Mouse (Mus musculus): Measurements from ENCODE around the gene Crlf1. TPM values are rescaled to one million over a fixed set of nuclear protein-coding genes. Genes with fewer than 3 reads are reported as not detected.

The Crlf1 gene
- polyA plus RNA-seq, 1 experiment = not detected

- peaks cover 24% of the 10 kb centered on the region for H3K4me1 ChIP-seq (ENCODE audit: control insufficient read depth, insufficient read depth, low read length)
- H3K4me3 ChIP-seq (ENCODE audit: insufficient read depth, low read depth, low read length) = peak overlapping the region; percentile 81
- H3K27ac ChIP-seq (ENCODE audit: insufficient read depth, low read depth, low read length) = no peak overlapping the region
- WGBS = 12% methylated on average over 25 of the region's 25 CpGs
- TF ChIP-seq POLR2A (IDR thresholded peaks at IDR 0.05; ENCODE audit: insufficient read depth, low read depth, low read length) (no peak), CTCF (IDR thresholded peaks at IDR 0.05; ENCODE audit: insufficient read depth, low read depth, low read length) (no peak)
Measured at GRCm38 (mm10) chr8:70509281-70509952, 16.5 kb downstream of the Crlf1 start.

- Histone ChIP-seq H3K4me3 (ENCODE audit: insufficient read depth, low read depth, low read length) (peak within 1 kb of the TSS; percentile 93), H3K27ac (ENCODE audit: insufficient read depth, low read depth, low read length) (peak within 1 kb of the TSS; percentile 91), H3K4me1 (ENCODE audit: control insufficient read depth, insufficient read depth, low read length) (peaks cover 17% of the 10 kb centered on the region)
- WGBS = 1% methylated on average over 74 of the region's 74 CpGs
- TF ChIP-seq CTCF (IDR thresholded peaks at IDR 0.05; ENCODE audit: insufficient read depth, low read depth, low read length) = no peak
- peak; percentile 67 for TF ChIP-seq POLR2A (IDR thresholded peaks at IDR 0.05; ENCODE audit: insufficient read depth, low read depth, low read length)
Measured at GRCm38 (mm10) chr8:70510228-70510915, 17.4 kb downstream of the Crlf1 start, which contains the start of gene Uba52. Uba52 (minus strand) TSS chr8:70510801.

GRCm38 (mm10) chr8:70511174-70511573 lies 18.2 kb downstream of the Crlf1 start:
- Histone ChIP-seq H3K4me3 (ENCODE audit: insufficient read depth, low read depth, low read length) (peak overlapping the region; percentile 93), H3K4me1 (ENCODE audit: control insufficient read depth, insufficient read depth, low read length) (peaks cover 10% of the 10 kb centered on the region), H3K27ac (ENCODE audit: insufficient read depth, low read depth, low read length) (peak overlapping the region; percentile 91; the same call in 1 of the 2 replicates)
- 86% methylated on average over 6 of the region's 6 CpGs for WGBS

- no peak for TF ChIP-seq CTCF (IDR thresholded peaks at IDR 0.05; ENCODE audit: insufficient read depth, low read depth, low read length)
- TF ChIP-seq POLR2A (IDR thresholded peaks at IDR 0.05; ENCODE audit: insufficient read depth, low read depth, low read length) = no peak
- Histone ChIP-seq H3K27ac (ENCODE audit: insufficient read depth, low read depth, low read length) (no peak overlapping the region), H3K4me1 (ENCODE audit: control insufficient read depth, insufficient read depth, low read length) (peaks cover 10% of the 10 kb centered on the region), H3K4me3 (ENCODE audit: insufficient read depth, low read depth, low read length) (no peak overlapping the region)
- 98% methylated on average over 2 of the region's 2 CpGs for WGBS
Measured at GRCm38 (mm10) chr8:70511770-70512169, 18.8 kb downstream of the Crlf1 start.

GRCm38 (mm10) chr8:70512253-70512903 lies 19.4 kb downstream of the Crlf1 start:
- Histone ChIP-seq H3K4me1 (ENCODE audit: control insufficient read depth, insufficient read depth, low read length) (peaks cover 10% of the 10 kb centered on the region), H3K27ac (ENCODE audit: insufficient read depth, low read depth, low read length) (no peak overlapping the region), H3K4me3 (ENCODE audit: insufficient read depth, low read depth, low read length) (no peak overlapping the region)
- no peak for TF ChIP-seq POLR2A (IDR thresholded peaks at IDR 0.05; ENCODE audit: insufficient read depth, low read depth, low read length)
- TF ChIP-seq CTCF (IDR thresholded peaks at IDR 0.05; ENCODE audit: insufficient read depth, low read depth, low read length) = no peak
- 93% methylated on average over 11 of the region's 11 CpGs for WGBS

- TF ChIP-seq CTCF (IDR thresholded peaks at IDR 0.05; ENCODE audit: insufficient read depth, low read depth, low read length) (no peak), POLR2A (IDR thresholded peaks at IDR 0.05; ENCODE audit: insufficient read depth, low read depth, low read length) (no peak)
- H3K27ac ChIP-seq (ENCODE audit: insufficient read depth, low read depth, low read length) = no peak overlapping the region
- H3K4me3 ChIP-seq (ENCODE audit: insufficient read depth, low read depth, low read length) = no peak overlapping the region
- peaks cover 8% of the 10 kb centered on the region for H3K4me1 ChIP-seq (ENCODE audit: control insufficient read depth, insufficient read depth, low read length)
- WGBS = 2% methylated on average over 2 of the region's 2 CpGs
Measured at GRCm38 (mm10) chr8:70513441-70513840, 20.5 kb downstream of the Crlf1 start.

GRCm38 (mm10) chr8:70517940-70518643 lies 25.1 kb downstream of the Crlf1 start:
- WGBS = 76% methylated on average over 10 of the region's 10 CpGs
- TF ChIP-seq POLR2A (IDR thresholded peaks at IDR 0.05; ENCODE audit: insufficient read depth, low read depth, low read length) (no peak), CTCF (IDR thresholded peaks at IDR 0.05; ENCODE audit: insufficient read depth, low read depth, low read length) (no peak)
- Histone ChIP-seq H3K4me1 (ENCODE audit: control insufficient read depth, insufficient read depth, low read length) (no peaks in the 10 kb centered on the region; the same call in 1 of the 2 replicates), H3K4me3 (ENCODE audit: insufficient read depth, low read depth, low read length) (no peak overlapping the region), H3K27ac (ENCODE audit: insufficient read depth, low read depth, low read length) (no peak overlapping the region)

GRCm38 (mm10) chr8:70519043-70519442 lies 26.1 kb downstream of the Crlf1 start:
- WGBS = 81% methylated on average over 6 of the region's 6 CpGs

More at GRCm38 (mm10) chr8:70519043-70519442, 26.1 kb downstream of the Crlf1 start:
- TF ChIP-seq POLR2A (IDR thresholded peaks at IDR 0.05; ENCODE audit: insufficient read depth, low read depth, low read length) = no peak
- no peak for TF ChIP-seq CTCF (IDR thresholded peaks at IDR 0.05; ENCODE audit: insufficient read depth, low read depth, low read length)
- Histone ChIP-seq H3K4me1 (ENCODE audit: control insufficient read depth, insufficient read depth, low read length) (no peaks in the 10 kb centered on the region), H3K4me3 (ENCODE audit: insufficient read depth, low read depth, low read length) (no peak overlapping the region), H3K27ac (ENCODE audit: insufficient read depth, low read depth, low read length) (no peak overlapping the region)
